13 mouse cellular contexts compared by ENCODE assay signal in the genomic region with DNA sequence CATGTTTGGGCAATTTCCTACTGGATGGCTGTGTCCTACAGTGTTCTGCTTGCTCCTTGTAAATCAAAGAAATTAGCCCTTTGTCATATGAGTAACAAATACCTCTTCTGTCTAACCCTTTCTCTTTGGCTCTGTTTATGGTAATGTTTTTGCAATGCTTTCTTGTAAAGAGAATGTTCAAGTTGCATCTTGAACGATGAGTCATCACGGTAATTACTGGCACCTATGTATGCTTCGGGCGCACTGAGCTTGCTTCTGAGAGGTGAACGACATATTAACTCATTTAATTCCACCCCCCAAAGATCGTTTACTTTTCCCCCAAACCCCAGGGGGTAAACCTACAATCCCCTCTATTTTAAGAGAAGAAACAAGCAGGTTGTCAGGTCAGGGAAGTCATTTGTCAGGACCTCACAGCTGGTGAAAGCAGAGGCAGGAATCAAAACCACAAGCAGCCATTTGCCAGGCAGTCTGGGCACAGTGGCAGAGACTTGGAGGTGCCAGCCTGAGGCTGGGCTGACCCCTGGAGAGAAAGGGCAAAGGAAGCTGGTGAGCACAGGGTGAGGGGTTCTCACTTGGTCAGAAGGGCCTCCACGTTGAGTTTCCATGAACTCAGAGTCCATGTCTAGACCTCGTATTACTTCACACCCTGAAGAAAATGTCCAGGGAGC.
"Had no signal": no experiment of that assay in that cellular context is flagged by ENCODE, and none has a peak within 500 bp of the region (broad histone marks: within the 10 kb centered on the region; RNA-seq: fewer than 3 reads in every experiment).

No protein-coding gene starts in this region.

- H3K27ac ChIP-seq: kidney, postnatal 0 days; limb, embryonic 13.5 days; liver, embryonic 14.5 days; midbrain, embryonic 10.5 days; neural tube, embryonic 12.5 days had no signal

- H3K4me3 ChIP-seq: limb, embryonic 13.5 days; midbrain, embryonic 10.5 days; neural tube, embryonic 12.5 days had no signal

- DNase-seq: kidney, adult 9 months; kidney, postnatal 36 days; lung, adult 18-20 months; lung, postnatal 36 days; midbrain, embryonic 14.5 days; right cerebral cortex, postnatal 14 days; thymus, adult 18-20 months; thymus, postnatal 14 days had no signal

- H3K9ac ChIP-seq: limb, embryonic 13.5 days; liver, embryonic 14.5 days; neural tube, embryonic 12.5 days had no signal

- H3K36me3 ChIP-seq: limb, embryonic 13.5 days; midbrain, embryonic 10.5 days; neural tube, embryonic 12.5 days had no signal

- H3K4me2 ChIP-seq: limb, embryonic 13.5 days; neural tube, embryonic 12.5 days had no signal

- H3K4me1 ChIP-seq: midbrain, embryonic 10.5 days; neural tube, embryonic 12.5 days had no signal

- H3K27me3 ChIP-seq: limb, embryonic 13.5 days; neural tube, embryonic 12.5 days had no signal
